8 mouse cellular contexts compared by ENCODE assay signal in genomic region chr17:50006721-50007351, GRCm38 (mm10).
DNase-seq lines count a peak whose midpoint lies in the region; ATAC-seq and TF ChIP-seq lines count a peak whose summit lies in the region.

No protein-coding gene starts in this region.

- 14% methylated on average over 9 of the region's 9 CpGs for WGBS in embryonic facial prominence, embryonic 14.5 days
- WGBS in thymus, adult 2 months: 88% methylated on average over 9 of the region's 9 CpGs

- no peak for TF ChIP-seq POLR2A in thymus, adult 2 months (IDR thresholded peaks at IDR 0.05; ENCODE audit: control insufficient read depth, extremely low read depth, insufficient read depth, low read length, poor library complexity)

- H3K4me2 ChIP-seq in embryonic facial prominence, embryonic 14.5 days (ENCODE audit: low read depth, low read length): no peak overlapping the region

- no peak for TF ChIP-seq CTCF in thymus, adult 2 months (IDR thresholded peaks at IDR 0.05; ENCODE audit: borderline replicate concordance, control insufficient read depth, extremely low read depth, insufficient read depth, low read length, poor library complexity)

- H3K27me3 ChIP-seq in embryonic facial prominence, embryonic 14.5 days (replicated peaks; ENCODE audit: control insufficient read depth, insufficient read depth, low read length): no peaks in the 10 kb centered on the region
- H3K27me3 ChIP-seq in thymus, adult 2 months (ENCODE audit: control insufficient read depth, insufficient read depth, low read length): no peaks in the 10 kb centered on the region

- no peak overlapping the region for H3K9ac ChIP-seq in embryonic facial prominence, embryonic 14.5 days (ENCODE audit: low read depth, low read length)

- H3K9me3 ChIP-seq in embryonic facial prominence, embryonic 14.5 days (ENCODE audit: control insufficient read depth, low read length): no peaks in the 10 kb centered on the region

- no peak overlapping the region for H3K27ac ChIP-seq in embryonic facial prominence, embryonic 14.5 days (replicated peaks; ENCODE audit: low read depth, low read length)
- H3K27ac ChIP-seq in thymus, adult 2 months (ENCODE audit: control insufficient read depth, insufficient read depth, low read length): no peak overlapping the region

- no peaks in the 10 kb centered on the region for H3K4me1 ChIP-seq in embryonic facial prominence, embryonic 14.5 days (ENCODE audit: control insufficient read depth, insufficient read depth, low read length)
- H3K4me1 ChIP-seq in thymus, adult 2 months (replicated peaks; ENCODE audit: control insufficient read depth, insufficient read depth, low read length): no peaks in the 10 kb centered on the region

- no peak overlapping the region for H3K4me3 ChIP-seq in embryonic facial prominence, embryonic 14.5 days (ENCODE audit: low read depth, low read length)
- no peak overlapping the region for H3K4me3 ChIP-seq in thymus, adult 2 months (ENCODE audit: control insufficient read depth, insufficient read depth, low read length)

- peak; percentile 88 for ATAC-seq in embryonic facial prominence, embryonic 14.5 days (ENCODE audit: low read depth)

- peak; percentile 45 for DNase-seq in layer of hippocampus, adult 11-12 months (ENCODE audit: low spot score)
- DNase-seq in layer of hippocampus, adult 9-11 months: no peak
- DNase-seq in cerebellum, adult 18-20 months: peak; percentile 40 to 54
- DNase-seq in embryonic facial prominence, embryonic 14.5 days (ENCODE audit: low spot score): peak; percentile 69
- DNase-seq in layer of hippocampus, postnatal 10 days (ENCODE audit: low spot score in 2 of 2): peak; percentile 37 to 57
- peak; percentile 35 for DNase-seq in telencephalon, adult 2 months (ENCODE audit: low read depth, low spot score)
- no peak for DNase-seq in thymus, adult 2 months
- DNase-seq in B cell, adult 2 months: no peak

- H3K36me3 ChIP-seq in embryonic facial prominence, embryonic 14.5 days (ENCODE audit: control insufficient read depth, insufficient read depth, low read length): no peaks in the 10 kb centered on the region
- no peaks in the 10 kb centered on the region; the same call in 1 of the 2 replicates for H3K36me3 ChIP-seq in thymus, adult 2 months (ENCODE audit: control insufficient read depth, insufficient read depth, low read length)

Comparison
In these comparisons a context has a peak if more than half of its experiments do, and no peak if none do; other contexts are left out.
1. DNase-seq: peak in layer of hippocampus, adult 11-12 months (single experiment), cerebellum, adult 18-20 months (2 of 2), embryonic facial prominence, embryonic 14.5 days (single experiment), layer of hippocampus, postnatal 10 days (2 of 2) and telencephalon, adult 2 months (single experiment); none in layer of hippocampus, adult 9-11 months (single experiment), thymus, adult 2 months (single experiment) and B cell, adult 2 months (0 of 2).